Mouse (Mus musculus) bone marrow, adult 2 months (tissue): ENCODE data around the gene Vps53.

Experiments
- CTCF ChIP-seq: fragments of 200-500 bp; IDR thresholded peaks from 2 replicates; pipeline ENCODE4 v1.5.1; 2011; ENCODE audit warnings: low read length, control low read depth; ENCODE audit not compliant: control insufficient read depth, insufficient read depth
- POLR2A ChIP-seq: fragments of 200-500 bp; IDR thresholded peaks from 2 replicates; pipeline ENCODE4 v1.6.1; 2011; ENCODE audit warnings: low read depth, mild to moderate bottlenecking, control low read depth, low read length, borderline replicate concordance; ENCODE audit not compliant: control insufficient read depth

- no peak for TF ChIP-seq POLR2A
- no peak for TF ChIP-seq CTCF
Observed at GRCm38 (mm10) chr11:76144386-76144785, 35.1 kb downstream of the Vps53 start.
